Mouse (Mus musculus) hindbrain, embryonic 10.5 days (tissue): ENCODE measurements around the gene Ccdc57. TPM values are rescaled to one million over a fixed set of nuclear protein-coding genes. Genes with fewer than 3 reads are reported as not detected.
"Not testable (repeated sequence)": the region's sequence is repeated elsewhere in the genome, so short reads cannot be mapped to it uniquely, and the experiment has no call there.

Source experiments
- DNase-seq: peaks from one replicate; pipeline ENCODE4 v3.0.0-alpha.2; 2017; ENCODE audit warnings: low spot score
- H3K27ac ChIP-seq: fragments of 300-500 bp; sonication (generic); 2 replicates; pipeline ENCODE4 v1.5.1; 2016; ENCODE audit warnings: mild to moderate bottlenecking, moderate library complexity
- H3K27me3 ChIP-seq: fragments of 300-500 bp; sonication (generic); 2 replicates; pipeline ENCODE4 v1.6.1; 2016; ENCODE audit warnings: mild to moderate bottlenecking; ENCODE audit not compliant: poor library complexity, insufficient read depth, severe bottlenecking
- H3K36me3 ChIP-seq: fragments of 300-500 bp; sonication (generic); 2 replicates; pipeline ENCODE4 v1.6.1; 2016; ENCODE audit warnings: mild to moderate bottlenecking, moderate library complexity
- H3K4me1 ChIP-seq: fragments of 300-500 bp; sonication (generic); replicated peaks from 2 replicates; pipeline ENCODE4 v1.6.1; 2016; ENCODE audit warnings: mild to moderate bottlenecking
- H3K4me3 ChIP-seq: fragments of 300-500 bp; sonication (generic); 2 replicates; pipeline ENCODE4 v1.5.1; 2016; ENCODE audit warnings: mild to moderate bottlenecking, moderate library complexity
- H3K9me3 ChIP-seq: fragments of 300-500 bp; sonication (generic); 2 replicates; pipeline ENCODE4 v1.6.1; 2016; ENCODE audit warnings: mild to moderate bottlenecking, moderate library complexity
- WGBS: fragments of 180-500 bp; shearing (Covaris S2); methylation state at CpG from one replicate; pipeline ENCODE4 v1.1.7; 2016; 5-methylcytosine and 5-hydroxymethylcytosine counted together
- polyA plus RNA-seq: library from polyadenylated mRNA; unstranded; fragments of >200 nt; fragmentation: Nextera tagmentation; extraction: Ambion mirVana; gene quantifications from 2 replicates; pipeline ENCODE4 v1.2.1, GENCODE M21; 2016

Gene Ccdc57
- polyA plus RNA-seq, 1 experiment from 2014 or later = 6.4 TPM

DNA sequence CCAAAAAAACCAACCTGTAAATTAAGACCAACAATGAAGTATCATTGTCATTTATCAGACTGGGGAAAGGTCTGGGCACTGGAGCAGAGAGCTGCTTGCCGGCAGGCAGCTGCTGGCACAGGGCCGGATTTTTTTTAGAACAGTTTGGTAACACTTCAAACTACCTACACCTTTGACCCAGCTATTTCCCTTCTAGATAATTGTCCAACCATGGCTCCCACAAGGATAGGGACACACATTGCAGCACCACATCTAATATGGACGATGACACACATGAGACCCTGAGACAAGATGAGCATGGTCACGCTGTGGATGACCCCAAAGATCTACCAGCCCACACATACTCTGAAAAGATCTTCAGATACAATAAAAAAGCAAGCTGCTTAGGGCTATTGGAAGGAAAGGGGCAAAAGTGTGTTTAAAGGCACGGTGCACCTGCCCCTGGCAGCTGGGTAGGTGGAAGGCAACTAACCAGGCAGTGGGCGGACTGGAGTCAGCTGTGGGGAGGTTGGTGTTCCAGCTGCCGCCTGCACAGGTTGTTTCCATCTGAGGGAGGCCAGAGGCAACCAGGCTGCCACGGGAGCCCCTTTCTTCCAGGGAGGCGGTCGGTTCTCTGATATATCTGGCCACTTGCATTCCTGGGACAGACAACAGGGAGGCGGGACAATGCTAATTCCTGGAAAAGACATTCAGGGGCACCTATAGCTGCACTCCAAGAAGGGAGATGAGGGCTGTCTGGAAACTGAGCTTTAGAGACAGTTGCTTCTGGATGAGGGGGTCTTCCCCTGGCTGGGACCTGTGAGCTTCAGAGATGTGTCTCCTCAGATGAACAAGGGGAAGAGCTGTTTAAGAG, 80.4 kb downstream of the Ccdc57 start:
- no peak overlapping the region for H3K4me3 ChIP-seq
- 69% methylated on average over 11 of the region's 11 CpGs for WGBS
- H3K27ac ChIP-seq = no peak overlapping the region
- H3K27me3 ChIP-seq = no peaks in the 10 kb centered on the region
- H3K9me3 ChIP-seq = no peaks in the 10 kb centered on the region
- peaks cover 22% of the 10 kb centered on the region for H3K36me3 ChIP-seq
- peaks cover 16% of the 10 kb centered on the region for H3K4me1 ChIP-seq
- no peak for DNase-seq

DNA sequence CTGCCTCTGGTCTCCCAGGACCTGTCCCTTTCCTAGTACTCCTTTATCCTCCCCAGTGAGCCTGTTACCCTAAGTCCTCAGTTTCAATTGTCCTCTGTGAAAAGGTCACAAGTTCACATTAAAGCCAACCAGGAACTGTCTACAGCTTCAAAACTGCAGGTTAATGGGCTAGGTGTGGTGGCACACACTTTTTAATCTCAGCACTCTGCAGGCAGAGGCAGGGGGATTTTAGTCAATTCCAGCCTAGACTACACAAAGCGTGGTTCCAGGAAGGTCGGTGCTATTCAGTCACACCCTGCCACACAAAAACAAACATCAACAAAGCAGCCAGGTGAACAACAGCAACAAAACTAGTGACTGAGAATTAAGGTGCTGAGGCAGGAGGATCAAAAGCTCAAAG, 81.1 kb downstream of the Ccdc57 start:
- WGBS = 79% methylated on average over 2 of the region's 2 CpGs
- H3K36me3 ChIP-seq = peaks cover 17% of the 10 kb centered on the region
- no peak overlapping the region for H3K4me3 ChIP-seq
- DNase-seq = no peak
- H3K4me1 ChIP-seq = peaks cover 16% of the 10 kb centered on the region
- H3K27ac ChIP-seq = no peak overlapping the region
- no peaks in the 10 kb centered on the region for H3K9me3 ChIP-seq
- no peaks in the 10 kb centered on the region for H3K27me3 ChIP-seq

DNA sequence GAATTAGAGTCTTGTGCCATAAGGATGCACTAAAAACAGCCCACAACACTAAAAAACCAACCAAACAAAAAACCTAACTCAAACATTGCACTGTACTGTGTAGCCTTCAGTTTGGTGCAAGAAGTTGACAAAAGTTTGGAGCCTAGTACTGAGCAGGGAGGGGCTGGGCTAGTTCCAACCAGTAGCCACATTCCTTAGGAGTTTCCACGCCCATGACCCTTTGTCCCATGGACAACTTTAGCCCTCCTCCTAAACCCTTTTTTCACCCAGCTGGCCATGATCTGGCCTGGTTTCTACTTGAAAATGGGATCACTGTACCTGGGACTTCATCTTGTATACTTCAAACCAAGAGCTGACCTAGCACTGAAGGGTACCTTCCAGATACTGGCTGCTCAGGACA, 81.5 kb downstream of the Ccdc57 start:
- H3K27me3 ChIP-seq = no peaks in the 10 kb centered on the region
- H3K4me1 ChIP-seq = peaks cover 16% of the 10 kb centered on the region
- peaks cover 13% of the 10 kb centered on the region for H3K36me3 ChIP-seq
- 74% methylated on average over 1 of the region's 1 CpGs for WGBS
- H3K4me3 ChIP-seq = no peak overlapping the region
- no peak for DNase-seq
- no peaks in the 10 kb centered on the region for H3K9me3 ChIP-seq
- H3K27ac ChIP-seq = no peak overlapping the region

DNA sequence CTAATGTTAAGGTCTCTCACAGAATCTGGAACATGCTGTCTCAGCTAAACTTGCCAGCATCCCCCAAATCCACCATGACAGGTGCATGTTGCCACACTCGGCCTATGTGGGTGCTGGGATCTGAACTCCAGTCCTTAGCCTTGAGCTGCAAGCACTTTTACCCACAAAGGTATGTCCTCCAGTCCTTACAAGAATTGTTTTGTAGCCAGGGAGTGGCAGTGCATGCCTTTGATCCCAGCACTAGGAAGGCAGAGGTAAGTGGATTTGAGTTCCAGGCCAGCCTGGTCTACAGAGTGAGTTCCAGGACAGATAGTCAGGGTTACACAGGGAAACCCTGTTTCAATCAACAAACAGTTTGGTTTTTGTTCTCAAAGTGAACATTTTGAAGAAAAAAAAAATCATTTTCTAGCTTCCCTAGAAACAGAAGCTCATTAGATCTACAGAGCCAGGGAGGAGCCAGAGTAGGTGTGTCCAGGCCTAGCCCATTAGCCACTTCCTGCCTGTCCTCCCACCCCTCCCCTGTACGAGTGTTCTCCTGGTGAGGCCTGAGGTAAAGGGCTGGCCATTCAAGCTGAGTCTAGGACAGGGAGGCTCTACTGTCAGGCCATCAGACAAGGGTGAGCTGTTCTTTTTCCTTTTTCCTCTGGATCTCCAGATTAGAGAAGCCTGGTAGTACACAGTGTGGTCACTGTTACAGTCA, 82.2 kb downstream of the Ccdc57 start:
- H3K27me3 ChIP-seq = no peaks in the 10 kb centered on the region
- WGBS = 69% methylated on average over 2 of the region's 2 CpGs
- no peak for DNase-seq
- H3K36me3 ChIP-seq = peaks cover 11% of the 10 kb centered on the region
- H3K4me1 ChIP-seq = peaks cover 16% of the 10 kb centered on the region
- no peaks in the 10 kb centered on the region for H3K9me3 ChIP-seq
- H3K4me3 ChIP-seq = no peak overlapping the region
- H3K27ac ChIP-seq = no peak overlapping the region

GRCm38 (mm10) chr11:120846725-120847475, 85.8 kb downstream of the Ccdc57 start:
- 93% methylated on average over 9 of the region's 9 CpGs for WGBS
- H3K36me3 ChIP-seq = 0 out of 2 replicates have a peak, but pooled peaks cover 3% of the 10 kb centered on the region
- no peaks in the 10 kb centered on the region for H3K4me1 ChIP-seq
- peak overlapping the region; percentile 40; the same call in 1 of the 2 replicates for H3K27ac ChIP-seq
- DNase-seq = no peak
- no peak overlapping the region for H3K4me3 ChIP-seq
- H3K27me3 ChIP-seq = no peaks in the 10 kb centered on the region
- H3K9me3 ChIP-seq = no peaks in the 10 kb centered on the region

GRCm38 (mm10) chr11:120844329-120844728, 88.3 kb downstream of the Ccdc57 start:
- 93% methylated on average over 4 of the region's 4 CpGs for WGBS
- Histone ChIP-seq H3K27me3 (no peaks in the 10 kb centered on the region), H3K4me1 (no peaks in the 10 kb centered on the region), H3K27ac (no peak overlapping the region), H3K9me3 (no peaks in the 10 kb centered on the region), H3K36me3 (0 out of 2 replicates have a peak, but pooled peaks cover 3% of the 10 kb centered on the region), H3K4me3 (no peak overlapping the region)
- no peak for DNase-seq

DNA sequence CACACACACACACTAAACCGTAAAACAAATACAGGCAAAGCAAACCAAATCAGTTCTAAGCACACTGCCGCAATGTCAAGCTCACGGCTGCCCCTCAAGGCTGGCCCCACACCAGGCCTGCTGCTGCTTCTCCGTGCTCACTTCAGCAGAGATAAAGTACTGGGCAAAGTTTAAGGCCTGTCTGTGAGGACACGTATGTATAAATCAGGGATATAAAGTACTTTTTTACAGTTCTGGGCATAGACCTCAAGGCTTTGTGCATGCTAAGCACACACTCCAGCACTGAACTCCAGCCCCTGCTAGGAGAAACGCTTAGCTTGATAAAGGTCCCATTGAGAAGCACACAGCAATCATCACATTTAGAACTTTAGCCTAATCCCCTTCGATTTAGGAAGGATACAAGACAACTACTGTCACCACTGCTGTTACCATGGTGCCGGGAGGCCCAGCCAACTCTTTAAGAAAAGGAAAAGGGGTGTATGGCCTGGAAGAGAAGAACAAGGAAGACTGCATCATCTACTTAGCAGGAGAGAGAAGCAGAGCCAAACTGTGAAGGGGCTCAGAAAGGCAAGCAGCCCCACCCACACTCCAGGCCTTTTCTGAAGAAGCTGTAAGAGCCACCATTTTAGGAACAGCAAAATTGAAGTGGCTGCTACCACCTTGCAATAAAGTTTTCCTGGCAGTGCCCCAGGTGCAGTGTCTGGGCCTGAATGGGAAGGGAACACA, 99.0 kb downstream of the Ccdc57 start:
- DNase-seq = no peak
- no peak overlapping the region for H3K4me3 ChIP-seq
- H3K36me3 ChIP-seq = 0 out of 2 replicates have a peak, but pooled peaks cover 6% of the 10 kb centered on the region
- 79% methylated on average over 8 of the region's 8 CpGs for WGBS
- no peaks in the 10 kb centered on the region for H3K9me3 ChIP-seq
- H3K27ac ChIP-seq = peak overlapping the region; percentile 59
- no peaks in the 10 kb centered on the region for H3K27me3 ChIP-seq
- peaks cover 36% of the 10 kb centered on the region for H3K4me1 ChIP-seq

DNA sequence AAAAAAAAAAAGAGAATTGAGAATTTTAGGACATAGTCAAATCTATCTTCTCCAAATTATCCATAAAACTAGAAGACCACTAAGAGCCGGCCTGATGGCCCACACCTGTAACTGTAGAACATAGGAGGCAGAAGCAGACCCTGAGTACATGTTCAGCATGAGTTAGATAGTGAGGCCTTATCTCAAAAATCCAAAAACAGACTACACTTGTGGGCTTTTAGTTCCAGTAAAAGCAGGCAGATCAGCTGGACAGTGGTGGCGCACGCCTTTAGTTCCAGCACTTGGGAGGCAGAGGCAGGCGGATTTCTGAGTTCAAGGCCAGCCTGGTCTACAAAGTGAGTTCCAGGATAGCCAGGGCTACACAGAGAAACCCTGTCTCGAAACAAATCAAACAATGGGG, 99.7 kb downstream of the Ccdc57 start:
- WGBS = 95% methylated on average over 5 of the region's 5 CpGs
- H3K27ac ChIP-seq = not testable (repeated sequence)

GRCm38 (mm10) chr11:120831659-120832440, 100.8 kb downstream of the Ccdc57 start:
- WGBS = 87% methylated on average over 3 of the region's 3 CpGs
- H3K4me3 ChIP-seq = no peak overlapping the region
- no peak for DNase-seq
- peaks cover 50% of the 10 kb centered on the region for H3K4me1 ChIP-seq
- no peaks in the 10 kb centered on the region for H3K9me3 ChIP-seq
- H3K27me3 ChIP-seq = no peaks in the 10 kb centered on the region
- H3K27ac ChIP-seq = no peak overlapping the region; the same call in 1 of the 2 replicates
- H3K36me3 ChIP-seq = 0 out of 2 replicates have a peak, but pooled peaks cover 6% of the 10 kb centered on the region

More for the DNA sequence above, 99.7 kb downstream of the Ccdc57 start:
- H3K4me1 ChIP-seq = peaks cover 41% of the 10 kb centered on the region
- H3K9me3 ChIP-seq, H3K27me3 ChIP-seq, H3K4me3 ChIP-seq, DNase-seq, H3K36me3 ChIP-seq: not testable (repeated sequence)

DNA sequence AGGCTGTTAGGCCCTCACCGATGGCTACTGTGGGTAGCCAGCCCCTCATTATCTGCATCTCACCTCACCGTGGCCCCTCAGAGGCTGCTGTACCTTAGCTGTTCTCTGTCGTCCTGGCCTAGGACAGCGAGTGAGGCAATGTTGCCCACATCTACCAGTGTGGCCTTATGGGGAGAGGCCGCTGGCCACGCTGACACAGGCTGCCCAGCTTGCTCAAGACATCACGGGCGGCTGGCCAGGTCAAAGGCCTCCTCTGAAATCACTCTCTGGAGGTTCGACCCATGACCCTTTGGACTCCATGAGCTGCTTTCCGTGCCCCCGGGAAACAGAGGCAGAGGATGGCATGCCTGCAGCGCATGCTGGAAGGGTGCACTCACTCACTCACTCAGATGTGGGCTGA, 102.0 kb downstream of the Ccdc57 start:
- peaks cover 62% of the 10 kb centered on the region for H3K4me1 ChIP-seq
- H3K27ac ChIP-seq = peak overlapping the region; percentile 23
- H3K4me3 ChIP-seq = no peak overlapping the region
- H3K36me3 ChIP-seq = peaks cover 9% of the 10 kb centered on the region; the same call in 1 of the 2 replicates
- no peaks in the 10 kb centered on the region for H3K9me3 ChIP-seq
- WGBS = 73% methylated on average over 12 of the region's 12 CpGs
- H3K27me3 ChIP-seq = no peaks in the 10 kb centered on the region
- no peak for DNase-seq

DNA sequence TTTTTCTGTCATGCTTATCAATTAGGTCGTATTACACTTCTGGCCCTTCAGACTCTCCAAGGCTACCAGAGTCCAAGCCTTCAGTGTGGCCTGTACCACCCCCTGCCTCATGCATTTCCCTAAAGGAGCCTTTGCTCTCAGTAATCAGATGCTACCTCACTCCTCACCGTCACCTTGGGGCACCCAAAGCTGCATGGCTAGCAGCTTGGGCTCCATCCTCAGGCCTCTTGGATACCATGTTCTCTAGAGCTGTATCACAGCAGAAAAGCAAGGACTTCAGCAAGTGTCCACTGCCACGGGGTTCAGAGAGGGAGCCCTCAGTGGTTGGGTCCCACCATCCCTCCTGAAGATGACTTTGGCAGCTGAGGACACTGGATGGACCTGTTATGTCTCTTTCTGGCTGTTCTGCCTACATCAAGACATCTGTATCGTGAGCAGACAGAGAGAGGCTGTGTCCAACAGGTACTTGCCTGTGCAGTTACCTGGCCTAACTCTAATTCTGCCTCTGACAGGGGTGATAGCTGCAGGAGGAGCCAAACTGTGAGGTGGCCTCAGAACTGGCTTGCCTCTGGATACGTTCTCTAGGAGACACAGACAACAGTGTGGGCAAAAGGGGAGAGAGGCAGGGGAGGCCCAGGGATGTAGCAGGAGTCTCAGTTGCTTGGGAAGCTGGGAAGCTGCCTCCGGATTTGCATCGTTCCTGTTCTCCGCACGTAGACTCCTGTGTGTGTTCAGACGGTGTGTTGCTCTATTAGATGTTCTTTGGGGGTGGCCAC, 102.7 kb downstream of the Ccdc57 start:
- no peaks in the 10 kb centered on the region for H3K9me3 ChIP-seq
- H3K27ac ChIP-seq = peak overlapping the region; percentile 29; the same call in 1 of the 2 replicates
- peaks cover 9% of the 10 kb centered on the region; the same call in 1 of the 2 replicates for H3K36me3 ChIP-seq
- DNase-seq = no peak
- peaks cover 69% of the 10 kb centered on the region for H3K4me1 ChIP-seq
- H3K27me3 ChIP-seq = no peaks in the 10 kb centered on the region
- WGBS = 88% methylated on average over 10 of the region's 10 CpGs
- H3K4me3 ChIP-seq = no peak overlapping the region
